Comparison of ENCODE assay signal across 11 mouse cellular contexts in the genomic region with DNA sequence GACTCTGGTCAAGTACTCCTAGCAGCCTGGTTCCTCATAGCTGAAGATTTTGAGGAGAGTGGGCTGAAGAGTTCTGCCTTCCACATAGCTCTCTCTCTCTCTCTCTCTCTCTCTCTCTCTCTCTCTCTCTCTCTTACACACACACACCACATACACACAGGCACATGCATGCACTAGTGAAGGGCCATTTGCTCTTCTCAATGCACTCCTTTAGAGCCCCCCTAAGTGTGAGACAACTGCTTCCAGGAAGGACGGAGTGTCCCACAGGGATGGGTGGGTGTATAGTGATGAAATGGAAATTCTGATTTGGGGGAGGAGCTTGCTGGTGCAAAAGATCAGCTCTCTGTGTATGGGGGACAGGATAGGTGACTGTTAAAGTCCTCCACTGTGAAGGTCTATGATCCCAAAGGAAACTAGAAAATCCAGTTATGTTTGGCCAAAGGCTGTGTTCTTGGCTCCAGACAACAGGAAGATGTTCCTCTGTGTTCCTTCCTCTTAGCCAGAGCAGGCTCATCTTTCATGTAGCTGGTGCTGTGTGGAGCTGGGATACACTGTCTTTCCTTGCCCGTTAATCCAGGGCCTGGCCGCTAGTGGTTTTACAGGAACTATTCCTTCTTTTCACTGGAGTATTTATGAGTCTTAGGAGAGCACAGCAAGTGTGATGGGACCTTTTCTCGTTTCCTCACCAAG. TPM values are rescaled to one million over a fixed set of nuclear protein-coding genes. Genes with fewer than 3 reads are reported as not detected.
DNase-seq lines count a peak whose midpoint lies in the region; ATAC-seq and TF ChIP-seq lines count a peak whose summit lies in the region.
"Had no signal": no experiment of that assay in that cellular context is flagged by ENCODE, and none has a peak within 500 bp of the region (broad histone marks: within the 10 kb centered on the region; RNA-seq: fewer than 3 reads in every experiment).

No protein-coding gene starts in this region.

- no peak overlapping the region for H3K4me2 ChIP-seq in intestine, embryonic 15.5 days (replicated peaks)
- H3K4me2 ChIP-seq in intestine, postnatal 0 days (replicated peaks; ENCODE audit: low read depth), result no peak overlapping the region
- H3K4me2 ChIP-seq in limb, embryonic 15.5 days, result no peak overlapping the region

- no peak for TF ChIP-seq CTCF in intestine, postnatal 0 days (IDR thresholded peaks at IDR 0.05; ENCODE audit: low read depth)

- H3K9me3 ChIP-seq in intestine, embryonic 15.5 days, result no peaks in the 10 kb centered on the region
- H3K9me3 ChIP-seq in intestine, postnatal 0 days (ENCODE audit: control insufficient read depth), result no peaks in the 10 kb centered on the region
- H3K9me3 ChIP-seq in limb, embryonic 15.5 days, result no peaks in the 10 kb centered on the region

- 0 out of 2 replicates have a peak, but pooled peaks have one; percentile 28 for ATAC-seq in intestine, embryonic 15.5 days
- no peak for ATAC-seq in intestine, postnatal 0 days
- ATAC-seq in limb, embryonic 15.5 days (ENCODE audit: insufficient number of reproducible peaks, low FRiP score, low TSS enrichment, low read depth), result peak; percentile 31; the same call in 1 of the 2 replicates
- no peak for ATAC-seq in cerebellum, adult (ENCODE audit: insufficient number of reproducible peaks, low FRiP score, low TSS enrichment)

- 0 out of 2 replicates have a peak, but pooled peaks cover 7% of the 10 kb centered on the region for H3K4me1 ChIP-seq in intestine, embryonic 15.5 days (replicated peaks)
- no peaks in the 10 kb centered on the region for H3K4me1 ChIP-seq in intestine, postnatal 0 days (replicated peaks; ENCODE audit: control insufficient read depth, insufficient read depth, low read length)
- H3K4me1 ChIP-seq in limb, embryonic 15.5 days, result peaks cover 14% of the 10 kb centered on the region

- 39% methylated on average over 4 of the region's 4 CpGs for WGBS in intestine, embryonic 15.5 days
- 49% methylated on average over 4 of the region's 4 CpGs for WGBS in intestine, postnatal 0 days
- 25% methylated on average over 4 of the region's 4 CpGs for WGBS in limb, embryonic 15.5 days

- no peak overlapping the region for H3K9ac ChIP-seq in intestine, embryonic 15.5 days
- H3K9ac ChIP-seq in intestine, postnatal 0 days (ENCODE audit: low read depth, low read length), result no peak overlapping the region
- no peak overlapping the region for H3K9ac ChIP-seq in limb, embryonic 15.5 days

- H3K27me3 ChIP-seq in intestine, embryonic 15.5 days (replicated peaks), result no peaks in the 10 kb centered on the region
- no peaks in the 10 kb centered on the region for H3K27me3 ChIP-seq in intestine, postnatal 0 days (replicated peaks; ENCODE audit: control insufficient read depth, insufficient read depth, low read length)
- no peaks in the 10 kb centered on the region for H3K27me3 ChIP-seq in limb, embryonic 15.5 days

- H3K4me3 ChIP-seq in intestine, embryonic 15.5 days (replicated peaks), result no peak overlapping the region
- no peak overlapping the region for H3K4me3 ChIP-seq in intestine, postnatal 0 days (ENCODE audit: low read depth, low read length)
- H3K4me3 ChIP-seq in limb, embryonic 15.5 days, result no peak overlapping the region
- H3K4me3 ChIP-seq: myocyte had no signal

- H3K36me3 ChIP-seq in intestine, embryonic 15.5 days, result no peaks in the 10 kb centered on the region
- no peaks in the 10 kb centered on the region for H3K36me3 ChIP-seq in intestine, postnatal 0 days (ENCODE audit: control insufficient read depth, insufficient read depth)
- H3K36me3 ChIP-seq in limb, embryonic 15.5 days, result no peaks in the 10 kb centered on the region

- DNase-seq in adrenal gland, adult 8-10 months, result peak; percentile 12
- no peak for DNase-seq in adrenal gland, postnatal 25 days
- peak; percentile 7 for DNase-seq in kidney, adult 18-20 months
- no peak for DNase-seq in urinary bladder, postnatal 25 days (ENCODE audit: low spot score)
- DNase-seq: gastrocnemius, postnatal 14 days; right cerebral cortex, postnatal 25 days had no signal

- H3K27ac ChIP-seq in intestine, embryonic 15.5 days, result no peak overlapping the region
- no peak overlapping the region for H3K27ac ChIP-seq in intestine, postnatal 0 days (ENCODE audit: low read depth, low read length)
- H3K27ac ChIP-seq in limb, embryonic 15.5 days, result 0 out of 2 replicates have a peak overlapping the region, but pooled peaks have one; percentile 4

RNA-seq across cellular contexts. Expression of gene Reep1, which starts 27.7 kb away (rescaled TPM):
- 1 to 10 TPM; 3.8 to 9.3 (median 5.3) TPM for total RNA-seq in adrenal gland, adult 8-10 months (2022)
- total RNA-seq in adrenal gland, postnatal 25 days (2021), result 5.6 and 7.6 TPM in 2 replicates
- polyA plus RNA-seq in intestine, embryonic 15.5 days (2015; fragmentation: Nextera tagmentation; extraction: Ambion mirVana), result 16.1 and 16.6 TPM in 2 replicates
- 6.5 and 6.7 TPM in 2 replicates for polyA plus RNA-seq in intestine, postnatal 0 days (2015; fragmentation: Nextera tagmentation; extraction: Ambion mirVana)
- polyA plus RNA-seq in limb, embryonic 15.5 days (2015; fragmentation: Nextera tagmentation; extraction: Ambion mirVana), result 13.5 and 18.0 TPM in 2 replicates

Comparison
In these comparisons a context has a peak if more than half of its experiments do, and no peak if none do; other contexts are left out.
1. DNase-seq: peak in adrenal gland, adult 8-10 months (single experiment) and kidney, adult 18-20 months (single experiment); none in adrenal gland, postnatal 25 days (single experiment) and urinary bladder, postnatal 25 days (single experiment).
2. ATAC-seq: peak in intestine, embryonic 15.5 days (single experiment) and limb, embryonic 15.5 days (single experiment); none in intestine, postnatal 0 days (single experiment) and cerebellum, adult (single experiment).